In genomic region chr11:77793238-77793930, GRCm38 (mm10) we compare ENCODE assay signal across 8 mouse cellular contexts. TPM values are rescaled to one million over a fixed set of nuclear protein-coding genes. Genes with fewer than 3 reads are reported as not detected.
DNase-seq lines count a peak whose midpoint lies in the region; ATAC-seq and TF ChIP-seq lines count a peak whose summit lies in the region.

No protein-coding gene starts in this region.

- H3K4me2 ChIP-seq in forebrain, embryonic 11.5 days (ENCODE audit: low read depth, low read length, severe bottlenecking), result peak overlapping the region; percentile 67
- H3K4me2 ChIP-seq in heart, postnatal 0 days (ENCODE audit: low read depth, low read length), result peak overlapping the region; percentile 76
- H3K4me2 ChIP-seq in liver, embryonic 16.5 days (ENCODE audit: low read depth, low read length), result peak overlapping the region; percentile 84
- H3K4me2 ChIP-seq in neural tube, embryonic 13.5 days, result peak overlapping the region; percentile 76

- peak; percentile 87 for ATAC-seq in forebrain, embryonic 11.5 days (replicated peaks; ENCODE audit: low FRiP score)
- ATAC-seq in heart, postnatal 0 days (ENCODE audit: insufficient read depth, low read depth), result peak; percentile 91
- peak; percentile 87 for ATAC-seq in liver, embryonic 16.5 days (ENCODE audit: low read depth)
- peak; percentile 83 for ATAC-seq in neural tube, embryonic 13.5 days (ENCODE audit: low read depth)

- H3K4me1 ChIP-seq in forebrain, embryonic 11.5 days (replicated peaks; ENCODE audit: control insufficient read depth, insufficient read depth, low read length), result peaks cover 7% of the 10 kb centered on the region
- H3K4me1 ChIP-seq in heart, postnatal 0 days (ENCODE audit: control insufficient read depth, insufficient read depth), result peaks cover 33% of the 10 kb centered on the region
- peaks cover 40% of the 10 kb centered on the region for H3K4me1 ChIP-seq in liver, embryonic 16.5 days (ENCODE audit: control insufficient read depth, low read depth, low read length)
- H3K4me1 ChIP-seq in neural tube, embryonic 13.5 days (replicated peaks), result peaks cover 44% of the 10 kb centered on the region
- H3K4me1 ChIP-seq in testis, adult 2 months (ENCODE audit: control insufficient read depth, insufficient read depth, low read length), result peaks cover 17% of the 10 kb centered on the region

- WGBS in forebrain, embryonic 11.5 days, result 6% methylated on average over 19 of the region's 19 CpGs
- WGBS in heart, postnatal 0 days, result 5% methylated on average over 19 of the region's 19 CpGs
- WGBS in liver, embryonic 16.5 days (ENCODE audit: insufficient replicate concordance), result 2% methylated on average over 19 of the region's 19 CpGs
- 5% methylated on average over 19 of the region's 19 CpGs for WGBS in neural tube, embryonic 13.5 days

- DNase-seq in CD8-positive naive resting alpha-beta T cell, adult 2 months (ENCODE audit: low read depth in 2 of 2, low spot score in 2 of 2), result peak; percentile 96 to 98
- peak; percentile 97 for DNase-seq in c-Kit-positive CD71-negative TER-119-negative erythroid progenitor cells, embryonic 14.5 days (ENCODE audit: low read depth)
- peak; percentile 98 for DNase-seq in forebrain, embryonic 11.5 days (ENCODE audit: low spot score)
- DNase-seq in heart, postnatal 0 days (ENCODE audit: low spot score), result peak; percentile 95
- peak; percentile 98 for DNase-seq in kidney, postnatal 4 days

- peak overlapping the region; percentile 32 for H3K4me3 ChIP-seq in forebrain, embryonic 11.5 days (ENCODE audit: low read depth, low read length)
- H3K4me3 ChIP-seq in heart, postnatal 0 days (ENCODE audit: low read depth, low read length), result peak overlapping the region; percentile 46
- H3K4me3 ChIP-seq in liver, embryonic 16.5 days (ENCODE audit: low read depth, low read length), result peak overlapping the region; percentile 66
- H3K4me3 ChIP-seq in neural tube, embryonic 13.5 days, result peak overlapping the region; percentile 47
- H3K4me3 ChIP-seq in testis, adult 2 months (ENCODE audit: control insufficient read depth, low read depth, low read length), result peak overlapping the region; percentile 68

- TF ChIP-seq EP300 in heart, postnatal 0 days (IDR thresholded peaks at IDR 0.05; ENCODE audit: low read depth), result no peak

- peak; percentile 99 for TF ChIP-seq CTCF in heart, postnatal 0 days (IDR thresholded peaks at IDR 0.05; ENCODE audit: low read depth)
- peak; percentile 97 for TF ChIP-seq CTCF in testis, adult 2 months (IDR thresholded peaks at IDR 0.05; ENCODE audit: control insufficient read depth, insufficient read depth, insufficient replicate concordance, low read depth, low read length)

- H3K36me3 ChIP-seq in forebrain, embryonic 11.5 days (ENCODE audit: control insufficient read depth, insufficient read depth, low read length), result no peaks in the 10 kb centered on the region
- no peaks in the 10 kb centered on the region for H3K36me3 ChIP-seq in heart, postnatal 0 days (replicated peaks; ENCODE audit: control insufficient read depth, insufficient read depth, low read length)
- H3K36me3 ChIP-seq in liver, embryonic 16.5 days (ENCODE audit: control insufficient read depth, insufficient read depth), result peaks cover 2% of the 10 kb centered on the region; the same call in 1 of the 2 replicates
- H3K36me3 ChIP-seq in neural tube, embryonic 13.5 days, result no peaks in the 10 kb centered on the region
- H3K36me3 ChIP-seq in testis, adult 2 months (ENCODE audit: control insufficient read depth, insufficient read depth, low read length), result no peaks in the 10 kb centered on the region

- no peaks in the 10 kb centered on the region for H3K9me3 ChIP-seq in forebrain, embryonic 11.5 days (ENCODE audit: control insufficient read depth, low read length)
- H3K9me3 ChIP-seq in heart, postnatal 0 days (replicated peaks; ENCODE audit: control insufficient read depth, low read length), result no peaks in the 10 kb centered on the region
- H3K9me3 ChIP-seq in liver, embryonic 16.5 days (replicated peaks; ENCODE audit: control insufficient read depth, low read length), result no peaks in the 10 kb centered on the region
- H3K9me3 ChIP-seq in neural tube, embryonic 13.5 days, result no peaks in the 10 kb centered on the region

- no peaks in the 10 kb centered on the region for H3K27me3 ChIP-seq in forebrain, embryonic 11.5 days (ENCODE audit: control insufficient read depth, insufficient read depth, low read length)
- no peaks in the 10 kb centered on the region for H3K27me3 ChIP-seq in heart, postnatal 0 days (ENCODE audit: control insufficient read depth, insufficient read depth, low read length)
- no peaks in the 10 kb centered on the region for H3K27me3 ChIP-seq in liver, embryonic 16.5 days (ENCODE audit: control insufficient read depth, insufficient read depth, low read depth, low read length)
- H3K27me3 ChIP-seq in neural tube, embryonic 13.5 days, result no peaks in the 10 kb centered on the region
- H3K27me3 ChIP-seq in testis, adult 2 months (ENCODE audit: control insufficient read depth, insufficient read depth, low read length), result no peaks in the 10 kb centered on the region

- no peak overlapping the region for H3K27ac ChIP-seq in forebrain, embryonic 11.5 days (ENCODE audit: low read depth, low read length)
- peak overlapping the region; percentile 82 for H3K27ac ChIP-seq in heart, postnatal 0 days (ENCODE audit: low read depth)
- peak overlapping the region; percentile 86 for H3K27ac ChIP-seq in liver, embryonic 16.5 days (ENCODE audit: low read length)
- H3K27ac ChIP-seq in neural tube, embryonic 13.5 days (replicated peaks), result peak overlapping the region; percentile 75; the same call in 1 of the 2 replicates
- peak overlapping the region; percentile 51 for H3K27ac ChIP-seq in testis, adult 2 months (ENCODE audit: control insufficient read depth, insufficient read depth, low read depth, low read length)

- peak overlapping the region; percentile 48 for H3K9ac ChIP-seq in forebrain, embryonic 11.5 days (ENCODE audit: low read length)
- peak overlapping the region; percentile 57 for H3K9ac ChIP-seq in heart, postnatal 0 days (replicated peaks; ENCODE audit: low read depth, low read length)
- H3K9ac ChIP-seq in liver, embryonic 16.5 days (ENCODE audit: low read depth, low read length), result peak overlapping the region; percentile 76
- peak overlapping the region; percentile 69 for H3K9ac ChIP-seq in neural tube, embryonic 13.5 days

- TF ChIP-seq POLR2A in testis, adult 2 months (IDR thresholded peaks at IDR 0.05; ENCODE audit: control insufficient read depth, low read depth, low read length), result peak; percentile 95

RNA-seq across cellular contexts. Expression of gene Gm10277, which starts 5.8 kb away (rescaled TPM):
- polyA plus RNA-seq in forebrain, embryonic 11.5 days (2014; fragmentation: Nextera tagmentation; extraction: Ambion mirVana), result 1.4 and 1.6 TPM in 2 replicates
- total RNA-seq in heart, postnatal 0 days (2014; rRNA removed; ENCODE audit: low replicate concordance), result not detected in 2 replicates
- polyA plus RNA-seq in heart, postnatal 0 days (2015; fragmentation: Nextera tagmentation; extraction: Ambion mirVana), result 0.41 and 0.52 TPM in 2 replicates
- 0.51 and 0.81 TPM in 2 replicates for polyA plus RNA-seq in liver, embryonic 16.5 days (2015; fragmentation: Nextera tagmentation; extraction: Ambion mirVana)
- 1.7 and 2.8 TPM in 2 replicates for polyA plus RNA-seq in neural tube, embryonic 13.5 days (2015; fragmentation: Nextera tagmentation; extraction: Ambion mirVana)
- not detected in 2 replicates for polyA plus RNA-seq in testis, adult 2 months (2012; rRNA removed)

RNA-seq across cellular contexts. Expression of gene Myo18a, which starts 30.3 kb away (rescaled TPM):
- polyA plus RNA-seq in forebrain, embryonic 11.5 days (2014; fragmentation: Nextera tagmentation; extraction: Ambion mirVana), result 28.4 and 31.4 TPM in 2 replicates
- total RNA-seq in heart, postnatal 0 days (2014; rRNA removed; ENCODE audit: low replicate concordance), result 181 and 218 TPM in 2 replicates
- 80.0 and 82.5 TPM in 2 replicates for polyA plus RNA-seq in heart, postnatal 0 days (2015; fragmentation: Nextera tagmentation; extraction: Ambion mirVana)
- polyA plus RNA-seq in liver, embryonic 16.5 days (2015; fragmentation: Nextera tagmentation; extraction: Ambion mirVana), result 15.4 and 16.0 TPM in 2 replicates
- polyA plus RNA-seq in neural tube, embryonic 13.5 days (2015; fragmentation: Nextera tagmentation; extraction: Ambion mirVana), result 43.2 and 44.2 TPM in 2 replicates
- 13.4 and 13.6 TPM in 2 replicates for polyA plus RNA-seq in testis, adult 2 months (2012; rRNA removed)
